Mouse (Mus musculus): ENCODE data around the gene Trpm8.

The Trpm8 gene

DNA sequence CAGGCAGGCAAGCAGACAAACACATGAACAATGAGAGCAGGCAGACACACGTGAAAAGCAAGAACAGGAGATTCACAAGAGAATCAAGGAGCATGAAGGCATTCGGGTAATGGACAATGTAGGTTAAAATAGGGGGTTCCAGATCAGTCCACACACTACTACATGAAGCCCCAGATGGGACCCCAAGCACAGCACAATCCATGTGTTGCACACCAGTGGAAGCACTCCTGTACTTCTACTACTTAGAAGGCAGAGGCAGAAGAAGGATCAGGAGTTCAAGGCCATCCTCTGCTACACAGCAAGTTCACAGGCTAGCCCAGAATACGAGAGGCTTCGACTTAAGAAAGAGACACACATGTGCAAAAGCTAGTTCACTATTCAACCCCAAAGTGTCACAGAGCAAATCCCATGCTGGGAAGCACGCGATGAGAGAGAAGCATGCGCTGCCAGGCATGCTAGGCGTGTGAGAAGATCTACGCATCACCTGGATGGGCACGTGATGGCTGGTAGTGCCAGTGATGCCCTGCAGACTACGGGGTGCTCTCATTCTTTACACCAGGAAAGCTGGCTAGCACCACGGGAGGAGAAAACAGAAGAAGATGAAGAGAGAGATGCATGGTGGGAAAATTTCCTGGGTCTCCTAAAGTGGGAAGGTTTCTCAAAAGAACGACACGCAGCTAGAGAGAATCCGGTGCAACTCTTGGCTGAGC is 8.8 kb downstream of the Trpm8 start:
- no peak for DNase-seq

- DNase-seq = no peak
Measured at GRCm38 (mm10) chr1:88286887-88287696, 9.6 kb downstream of the Trpm8 start.

DNA sequence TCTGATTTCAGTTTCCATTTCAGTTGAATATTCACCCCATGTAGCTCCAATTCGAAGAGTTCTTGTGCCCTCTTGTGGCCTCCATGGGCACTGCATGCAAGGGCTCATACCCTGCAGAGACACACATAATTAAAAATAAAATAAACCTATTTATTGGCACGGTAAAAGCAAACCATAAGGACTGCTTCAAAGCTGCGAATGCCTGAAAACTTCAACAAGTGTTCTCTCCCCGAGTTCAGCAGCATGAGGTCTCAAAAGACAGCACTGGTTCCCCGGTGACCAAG is 10.2 kb downstream of the Trpm8 start:
- DNase-seq = no peak

- no peak for DNase-seq
Measured at GRCm38 (mm10) chr1:88288056-88288788, 10.8 kb downstream of the Trpm8 start.

- no peak for DNase-seq
Measured at GRCm38 (mm10) chr1:88288789-88289127, 11.3 kb downstream of the Trpm8 start.

GRCm38 (mm10) chr1:88289152-88289551 is 11.7 kb downstream of the Trpm8 start:
- DNase-seq = no peak

DNA sequence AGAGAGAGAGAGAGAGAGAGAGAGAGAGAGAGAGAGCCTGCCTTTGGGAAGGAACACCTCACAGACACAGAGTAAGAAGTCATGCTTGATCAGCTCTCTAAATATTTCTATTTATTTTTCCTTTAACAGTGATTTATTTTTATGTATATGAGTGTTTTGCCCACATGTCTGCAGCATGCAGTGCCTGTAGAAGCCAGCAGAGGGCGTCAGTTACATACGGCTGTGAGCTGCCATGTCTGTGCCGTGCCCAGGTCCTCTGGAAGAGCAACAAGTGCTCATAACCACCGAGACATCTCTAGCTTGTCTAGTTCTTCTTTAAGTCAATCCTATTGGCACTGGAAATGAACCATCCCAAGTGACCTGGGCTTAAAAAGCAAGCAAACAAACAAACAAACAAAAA is 12.5 kb downstream of the Trpm8 start:
- no peak for DNase-seq

GRCm38 (mm10) chr1:88290511-88290910 is 13.1 kb downstream of the Trpm8 start:
- DNase-seq = no peak

- no peak for DNase-seq
Measured at GRCm38 (mm10) chr1:88291409-88292005, 14.0 kb downstream of the Trpm8 start.

DNA sequence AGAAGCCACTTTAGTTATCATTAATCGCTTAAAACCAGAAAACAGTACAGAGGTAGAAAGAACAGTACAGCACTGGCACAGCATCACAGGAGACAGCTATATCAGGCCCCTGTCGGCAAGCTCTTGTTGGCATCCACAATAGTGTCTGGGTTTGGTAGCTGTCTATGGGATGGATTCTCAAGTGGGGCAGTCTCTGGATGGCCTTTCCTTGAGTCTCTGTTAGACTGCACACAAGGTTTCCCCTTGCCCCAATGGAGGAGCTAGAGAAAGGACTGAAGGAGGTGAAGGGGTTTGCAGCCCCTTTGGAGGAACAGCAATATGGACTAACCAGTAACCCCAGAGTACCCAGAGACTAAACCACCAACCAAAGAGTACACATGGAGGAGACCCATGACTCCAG is 14.6 kb downstream of the Trpm8 start:
- no peak for DNase-seq

GRCm38 (mm10) chr1:88294650-88295049 is 17.2 kb downstream of the Trpm8 start:
- DNase-seq = no peak

DNA sequence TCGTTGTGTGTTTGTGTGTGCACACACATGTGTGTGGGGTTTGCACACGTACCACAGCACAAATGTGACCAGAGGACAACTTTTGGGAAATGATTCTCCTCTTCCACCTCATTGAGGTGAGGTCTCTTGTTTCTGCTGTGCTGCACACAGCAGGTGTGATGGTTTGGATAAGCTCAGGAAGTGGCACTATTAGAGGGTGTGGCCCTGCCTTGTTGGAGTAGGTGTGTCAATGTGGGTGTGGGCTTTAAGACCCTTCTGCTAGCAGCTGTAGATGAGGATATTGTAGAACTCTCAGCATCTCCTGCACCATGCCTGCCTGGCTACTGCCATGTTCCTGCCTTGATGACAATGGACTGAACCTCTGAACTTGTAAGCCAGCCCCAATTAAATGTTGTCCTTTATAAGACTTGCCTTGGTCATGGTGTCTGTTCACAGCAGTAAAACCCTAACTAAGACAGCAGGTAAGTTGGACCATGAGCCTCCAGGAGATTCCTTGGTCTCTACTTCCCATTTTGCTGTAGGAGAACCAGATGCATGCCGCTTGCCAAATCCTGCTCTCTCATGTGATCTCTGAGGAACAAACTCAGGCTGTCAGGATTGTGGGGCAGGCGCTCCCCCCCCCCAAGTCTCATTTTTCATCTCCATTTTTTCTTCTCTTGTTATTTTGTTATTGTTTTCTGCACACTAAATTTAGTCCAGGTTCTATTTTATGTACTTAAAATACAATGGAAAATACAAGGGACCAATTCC is 18.9 kb downstream of the Trpm8 start:
- DNase-seq = no peak

GRCm38 (mm10) chr1:88297480-88298258 is 20.2 kb downstream of the Trpm8 start:
- DNase-seq = no peak

- no peak for DNase-seq
Measured at GRCm38 (mm10) chr1:88298686-88299528, 21.4 kb downstream of the Trpm8 start.

- DNase-seq = no peak
Measured at GRCm38 (mm10) chr1:88299529-88299945, 22.1 kb downstream of the Trpm8 start.

- no peak for DNase-seq
Measured at GRCm38 (mm10) chr1:88300301-88301050, 23.0 kb downstream of the Trpm8 start.

DNA sequence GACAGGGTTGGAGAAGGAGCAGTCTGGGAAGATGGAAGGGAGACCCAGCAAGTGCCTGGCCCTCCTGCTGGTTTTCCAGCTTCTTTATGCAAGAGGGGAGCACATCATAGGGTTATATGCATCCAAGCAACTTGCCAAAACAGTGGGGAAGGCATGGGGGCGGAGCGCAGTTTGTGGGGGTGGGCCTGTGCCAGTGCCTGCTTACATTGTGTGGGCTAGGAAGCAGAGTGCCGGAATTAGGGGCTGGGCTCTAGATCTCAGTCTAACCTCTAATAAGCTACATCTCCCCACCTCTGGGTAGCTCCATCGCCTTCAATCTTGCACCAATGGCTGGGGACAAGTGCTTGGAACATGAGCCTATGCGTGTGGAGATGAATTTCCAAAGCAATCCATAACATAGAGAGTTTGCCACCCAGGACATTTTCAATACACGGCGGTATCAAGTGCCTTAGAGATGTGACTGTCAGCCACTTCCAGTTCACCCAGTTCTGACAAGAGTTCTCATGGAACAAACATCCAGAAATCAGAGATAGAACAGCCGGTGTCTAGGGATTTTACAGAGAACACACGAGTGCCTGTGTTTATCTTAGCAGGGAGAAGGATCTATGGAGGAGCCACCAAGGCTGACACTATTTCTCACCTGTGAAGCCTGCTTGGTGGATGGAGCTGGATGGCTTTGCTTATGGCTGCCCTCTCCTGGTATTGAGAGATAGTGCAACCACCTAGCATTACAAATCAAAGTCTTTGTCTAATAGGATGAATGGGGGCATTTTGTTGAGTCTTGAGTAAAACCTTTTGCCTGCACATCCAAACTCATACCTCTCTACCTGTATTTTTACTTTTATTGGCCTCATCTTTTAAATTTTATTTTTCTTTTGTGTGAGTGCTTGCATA is 23.9 kb downstream of the Trpm8 start:
- no peak for DNase-seq

- no peak for DNase-seq
Measured at GRCm38 (mm10) chr1:88302057-88302740, 24.7 kb downstream of the Trpm8 start.

DNA sequence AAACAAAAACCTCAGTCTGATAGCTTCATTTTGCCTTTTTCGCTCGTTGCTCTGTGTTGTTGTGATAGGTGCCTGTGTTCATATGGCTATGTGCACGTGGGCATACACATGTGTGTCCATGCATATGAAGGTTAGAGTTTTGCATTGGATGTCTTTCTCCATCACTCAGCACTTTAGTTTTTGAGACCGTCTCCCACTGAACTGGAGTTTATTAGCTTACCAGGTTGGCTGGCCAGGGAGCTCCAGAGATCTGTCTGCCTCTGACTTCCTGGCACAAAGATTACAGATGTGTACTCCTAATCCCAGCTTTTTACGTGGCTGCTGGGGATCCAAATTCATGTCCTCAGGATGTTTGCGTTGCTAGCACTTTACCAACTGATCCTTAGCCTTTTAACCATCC is 26.3 kb downstream of the Trpm8 start:
- DNase-seq = no peak

Measured in cerebellum, adult 11-12 months (tissue).